Mouse (Mus musculus) stomach, postnatal 0 days (tissue): ENCODE measurements around the gene Mrc2.

Experiments used
- CTCF ChIP-seq: IDR thresholded peaks from 2 replicates; pipeline ENCODE4 v1.5.1; 2016; ENCODE audit warnings: antibody characterized with exemption, low read depth, mild to moderate bottlenecking, moderate library complexity
- EP300 ChIP-seq: optimal IDR thresholded peaks from 2 replicates; pipeline ENCODE3; 2016; ENCODE audit warnings: antibody characterized with exemption

GRCm38 (mm10) chr11:105356301-105356700 lies 63.9 kb downstream of the Mrc2 start:
- TF ChIP-seq EP300: no peak
- no peak for TF ChIP-seq CTCF
